Mouse (Mus musculus) cerebral cortex, adult 2 months (tissue): ENCODE measurements around the gene Adamtsl3.

Source experiments
- WGBS: fragments of 180-500 bp; shearing (Covaris S2); methylation state at CpG from one replicate; pipeline ENCODE4 v1.1.7; 2018; 5-methylcytosine and 5-hydroxymethylcytosine counted together

The Adamtsl3 gene

DNA sequence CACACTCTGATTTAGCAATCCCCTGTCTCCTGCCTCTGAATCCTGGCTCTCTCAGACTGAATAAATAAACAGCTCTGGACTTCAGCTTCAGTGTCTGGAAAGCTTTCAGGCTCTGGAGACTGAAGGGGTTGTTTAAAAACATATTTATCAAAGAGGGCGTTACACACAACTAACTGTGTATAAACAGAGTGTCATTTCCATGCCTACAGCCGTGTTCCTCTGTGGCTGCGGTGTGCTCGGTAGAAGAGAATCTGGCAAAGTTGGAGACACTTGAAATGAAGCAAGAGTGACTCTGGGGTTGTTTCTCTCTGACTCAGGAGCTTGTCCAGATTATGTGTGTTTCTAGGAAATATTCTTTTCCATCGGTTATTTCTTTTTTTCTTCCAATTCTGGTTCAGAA lies 167.0 kb downstream of the Adamtsl3 start:
- WGBS: 69% methylated on average over 5 of the region's 5 CpGs

DNA sequence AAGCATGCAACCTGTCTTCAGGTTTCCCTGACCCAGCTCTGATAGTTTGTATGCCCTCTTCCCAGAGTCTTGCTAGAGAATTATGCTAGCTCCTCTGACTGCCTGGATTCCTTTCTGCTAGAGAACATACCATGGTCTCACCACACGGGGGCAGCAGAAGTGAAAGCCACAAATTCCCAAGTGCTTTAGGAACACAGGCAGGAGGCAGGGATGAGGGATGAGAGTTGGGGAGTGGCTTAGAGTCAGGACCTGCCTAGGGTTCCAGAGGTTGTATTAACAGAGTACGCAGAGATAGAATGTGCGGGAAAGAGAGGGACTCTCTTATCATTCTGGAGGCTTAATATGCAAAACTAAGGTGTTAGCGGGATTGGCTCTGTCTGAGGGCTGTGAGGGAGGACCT lies 168.6 kb downstream of the Adamtsl3 start:
- 41% methylated on average over 4 of the region's 4 CpGs for WGBS

DNA sequence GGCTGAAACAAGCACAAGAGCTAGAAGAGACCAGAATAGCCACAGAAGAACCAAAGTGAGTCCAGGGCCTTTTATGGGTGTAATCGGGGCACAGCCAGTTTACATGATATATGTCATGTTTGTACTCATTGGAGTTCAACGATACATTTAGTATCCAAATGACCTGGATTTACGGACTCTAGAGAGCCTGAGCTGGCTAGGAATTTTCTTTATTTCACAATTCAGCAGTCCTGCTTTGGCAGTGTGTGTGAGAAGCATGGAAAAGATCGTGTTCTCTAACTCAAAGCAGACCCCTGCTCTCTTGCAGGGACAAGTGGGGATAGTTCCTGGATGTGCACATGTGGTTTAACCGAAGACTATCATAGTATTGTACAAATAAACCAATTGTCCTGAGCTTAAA lies 195.1 kb downstream of the Adamtsl3 start:
- WGBS: 88% methylated on average over 5 of the region's 5 CpGs

DNA sequence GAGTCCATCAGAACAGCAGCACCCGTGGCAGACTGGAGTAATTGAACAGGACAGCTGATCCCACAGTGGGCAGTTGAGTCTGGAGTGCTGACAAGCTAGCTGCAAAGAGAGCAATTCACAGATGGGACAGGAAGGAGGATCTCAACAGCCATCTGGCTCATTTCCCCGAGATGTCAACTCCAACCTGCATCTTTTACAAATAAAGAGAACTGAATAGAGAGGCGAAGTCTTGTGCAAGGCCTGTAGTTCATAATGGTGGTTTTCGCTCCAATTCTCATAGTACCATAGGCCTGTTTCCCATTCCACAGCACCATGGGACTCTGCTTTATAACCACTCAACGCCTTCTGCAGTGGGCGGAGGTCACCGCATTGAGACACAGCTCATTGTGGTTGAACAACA lies 195.9 kb downstream of the Adamtsl3 start:
- 86% methylated on average over 7 of the region's 7 CpGs for WGBS

DNA sequence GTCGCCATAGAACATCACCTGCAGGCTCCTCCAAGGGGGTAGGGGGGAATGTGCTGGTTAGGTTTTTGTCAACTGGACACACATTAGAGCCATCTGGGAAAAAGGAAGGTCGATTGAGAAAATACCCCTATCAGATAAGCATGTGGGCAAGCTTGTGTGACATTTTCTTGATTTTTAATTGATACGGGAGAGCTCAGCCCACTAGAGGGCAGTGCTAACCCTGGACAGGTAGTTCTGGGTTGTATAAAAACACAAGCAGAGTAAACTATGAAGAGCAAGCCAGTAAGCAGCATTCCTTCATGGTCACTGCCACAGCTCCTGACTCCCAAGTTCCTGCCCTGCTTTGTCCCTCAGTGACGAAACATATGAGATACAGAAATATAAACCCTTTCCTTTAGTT lies 197.7 kb downstream of the Adamtsl3 start:
- WGBS: 77% methylated on average over 4 of the region's 4 CpGs

DNA sequence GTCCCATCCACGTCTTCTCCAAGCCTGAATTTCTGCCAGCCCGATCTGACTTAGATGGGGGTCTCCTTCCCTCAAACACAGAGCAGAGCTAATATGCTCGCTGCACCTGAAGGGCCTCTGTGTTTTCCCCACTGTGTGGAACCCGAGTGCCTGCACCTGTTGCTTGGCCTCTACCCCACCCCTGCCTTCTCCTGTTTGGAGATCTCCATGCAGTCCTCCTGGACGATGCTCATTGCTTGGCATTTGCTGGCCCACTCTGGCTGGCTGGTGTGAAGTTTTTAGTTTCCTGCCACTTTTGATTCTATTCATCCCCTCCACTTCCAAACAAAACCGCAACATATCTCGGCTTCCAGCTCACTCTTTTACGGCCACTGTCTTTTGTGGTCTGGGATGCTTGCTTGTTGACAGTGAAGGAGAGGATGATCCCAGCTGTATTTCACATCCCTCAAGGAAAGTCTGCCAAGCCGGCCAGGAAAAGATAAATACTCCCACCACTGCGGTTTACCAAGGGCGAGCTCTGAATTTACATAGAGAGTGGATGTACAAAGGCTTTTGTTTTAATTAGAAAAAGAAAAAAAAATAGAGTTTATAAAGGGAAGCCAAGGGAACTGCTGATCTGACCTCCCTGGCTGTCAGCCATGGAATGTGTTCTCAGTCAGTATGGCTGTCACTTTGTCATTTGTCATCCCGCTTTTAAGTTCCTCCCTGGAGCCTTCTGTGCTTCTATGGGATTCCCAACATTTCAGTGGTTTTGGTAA lies 198.4 kb downstream of the Adamtsl3 start:
- WGBS: 52% methylated on average over 12 of the region's 12 CpGs

GRCm38 (mm10) chr7:82544390-82544919 lies 209.0 kb downstream of the Adamtsl3 start:
- WGBS: 90% methylated on average over 6 of the region's 6 CpGs

DNA sequence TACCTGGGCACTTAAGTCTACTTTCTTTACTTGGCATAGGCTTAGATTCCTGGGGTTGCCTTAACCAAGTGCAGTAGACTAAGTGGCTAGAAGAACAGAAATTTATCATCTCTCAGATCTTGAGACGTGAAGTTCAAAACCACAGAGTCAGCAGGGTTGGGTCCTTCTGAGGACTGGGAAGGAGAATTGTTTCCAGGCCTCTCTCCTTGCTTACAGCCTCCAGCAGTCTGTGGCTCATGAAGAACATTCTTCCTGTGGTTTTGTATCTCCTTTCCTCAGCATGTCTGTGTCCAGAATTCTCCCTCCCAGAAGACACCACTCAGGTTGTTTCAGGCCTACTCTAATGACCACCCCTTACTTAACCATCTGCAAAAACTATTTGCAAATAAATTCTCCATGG lies 216.5 kb downstream of the Adamtsl3 start:
- 93% methylated on average over 1 of the region's 1 CpGs for WGBS

DNA sequence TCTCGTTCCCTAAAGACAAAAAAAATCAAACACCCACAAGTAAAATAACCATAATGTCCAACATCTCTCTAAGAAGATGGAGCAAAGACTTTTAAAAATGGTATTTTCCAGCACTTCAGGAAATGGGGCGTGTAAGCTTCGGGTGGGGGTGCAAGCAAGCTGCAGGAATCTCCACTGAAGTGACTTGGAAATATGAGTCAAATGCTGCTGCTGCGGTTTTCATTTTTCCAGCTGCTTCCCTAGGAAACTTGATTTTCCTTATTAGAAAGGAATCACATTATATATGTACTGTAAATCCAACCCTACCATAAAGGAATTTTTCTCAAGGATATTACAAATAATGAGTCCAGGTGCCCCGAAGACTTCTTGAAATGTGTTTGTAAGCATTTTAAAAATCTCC lies 220.3 kb downstream of the Adamtsl3 start:
- 72% methylated on average over 5 of the region's 5 CpGs for WGBS

DNA sequence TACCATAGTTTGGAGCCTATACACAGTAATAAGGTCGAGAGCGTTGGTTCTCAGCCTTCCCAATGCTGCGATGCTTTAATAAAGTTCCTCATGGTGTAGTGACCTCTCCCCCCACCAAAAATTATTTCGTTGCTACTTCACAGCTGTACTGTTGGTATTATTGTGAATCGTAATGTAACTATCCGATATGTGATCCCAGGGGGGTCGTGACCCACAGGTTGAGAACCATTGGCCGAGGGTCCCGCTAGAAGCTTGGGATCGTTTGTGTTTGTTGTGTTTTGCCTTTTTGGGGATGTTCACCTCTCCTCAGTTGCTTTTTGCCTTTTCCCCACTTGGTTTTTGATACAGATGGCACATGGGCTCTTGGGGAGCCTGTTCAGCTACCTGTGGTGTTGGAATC lies 220.9 kb downstream of the Adamtsl3 start:
- WGBS: 94% methylated on average over 10 of the region's 10 CpGs

GRCm38 (mm10) chr7:82557111-82557510 lies 221.6 kb downstream of the Adamtsl3 start:
- WGBS: 46% methylated on average over 11 of the region's 11 CpGs

- WGBS: 61% methylated on average over 8 of the region's 8 CpGs
Measured at GRCm38 (mm10) chr7:82566688-82567087, 231.2 kb downstream of the Adamtsl3 start.

DNA sequence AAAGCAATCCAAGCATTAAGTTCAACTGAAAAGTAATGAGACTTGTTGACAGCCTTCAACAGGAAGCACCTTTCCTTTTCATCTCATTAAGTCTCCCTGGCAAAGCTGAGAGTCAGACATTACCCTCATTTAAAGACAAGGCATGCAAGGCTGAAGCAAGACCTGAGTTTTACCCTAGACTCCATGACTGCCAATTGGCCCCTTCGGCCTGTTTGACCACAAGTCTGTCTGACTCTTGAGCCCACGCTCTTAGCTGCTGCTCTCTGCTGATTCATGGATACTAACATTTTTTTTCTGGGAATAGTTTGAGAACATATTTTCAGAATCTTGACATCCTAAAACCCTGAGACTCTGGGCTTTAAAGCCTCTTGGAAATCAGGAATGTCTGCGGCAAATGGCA lies 232.3 kb downstream of the Adamtsl3 start:
- WGBS: 91% methylated on average over 3 of the region's 3 CpGs

DNA sequence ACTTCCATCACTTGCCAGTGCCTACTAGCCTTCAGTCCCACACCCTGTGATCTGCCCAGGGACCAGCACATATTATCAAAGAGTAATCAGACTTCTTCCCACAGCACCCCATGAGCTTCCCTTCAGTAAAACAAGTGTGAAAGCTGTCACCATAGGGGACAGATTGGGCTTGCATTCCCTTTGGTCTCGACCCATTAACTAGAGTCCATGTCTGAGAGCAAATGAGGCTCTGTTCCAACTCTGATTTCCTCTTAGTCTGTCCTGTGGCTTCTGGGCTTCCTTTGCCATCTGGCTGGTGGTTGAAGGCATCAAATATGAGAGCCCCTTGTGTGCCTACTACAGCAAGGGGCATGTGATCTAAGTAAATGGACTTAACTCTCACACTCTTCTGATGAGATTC lies 237.5 kb downstream of the Adamtsl3 start:
- WGBS: 68% methylated on average over 1 of the region's 1 CpGs

- WGBS: 96% methylated on average over 3 of the region's 3 CpGs
Measured at GRCm38 (mm10) chr7:82580007-82580406, 244.5 kb downstream of the Adamtsl3 start.

DNA sequence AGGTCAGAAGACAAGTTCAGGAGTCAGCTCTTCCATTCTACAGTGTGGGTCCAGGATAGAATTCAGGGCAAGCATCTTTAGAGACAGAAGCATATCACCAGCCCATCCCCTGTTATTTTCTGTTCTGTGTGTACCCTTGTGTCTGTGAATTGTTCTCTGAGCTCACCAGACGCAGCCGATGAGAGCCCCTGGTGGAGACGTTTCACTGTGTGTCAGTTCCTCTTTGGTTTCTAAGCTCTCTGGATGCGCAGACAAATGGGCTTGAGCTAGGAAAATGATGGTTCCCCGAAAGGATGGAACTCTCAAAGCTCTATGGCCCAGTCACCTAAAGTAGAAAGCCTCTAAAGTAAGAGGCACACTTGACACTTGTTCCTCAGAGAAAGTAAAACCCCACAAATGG lies 246.3 kb downstream of the Adamtsl3 start:
- WGBS: 83% methylated on average over 5 of the region's 5 CpGs

DNA sequence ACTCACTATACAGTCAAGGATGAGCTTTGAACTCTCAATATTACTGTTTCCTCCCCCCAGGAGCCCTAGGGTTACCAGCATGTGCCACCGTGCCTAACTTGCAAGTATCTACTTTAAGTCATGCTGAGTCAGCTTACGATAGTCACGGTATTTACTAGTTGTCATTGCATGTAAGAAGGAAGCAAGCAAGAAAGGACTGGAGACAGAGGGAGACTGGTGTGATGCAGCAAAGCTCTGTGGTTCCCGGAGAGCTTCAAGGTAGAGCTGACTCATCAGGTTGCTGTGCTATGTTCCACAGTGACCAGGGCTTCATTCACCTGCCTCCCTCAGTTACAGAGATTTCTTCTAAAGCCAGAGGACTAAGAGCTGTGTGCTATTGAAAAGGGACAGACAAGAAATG lies 247.0 kb downstream of the Adamtsl3 start:
- WGBS: 85% methylated on average over 4 of the region's 4 CpGs

DNA sequence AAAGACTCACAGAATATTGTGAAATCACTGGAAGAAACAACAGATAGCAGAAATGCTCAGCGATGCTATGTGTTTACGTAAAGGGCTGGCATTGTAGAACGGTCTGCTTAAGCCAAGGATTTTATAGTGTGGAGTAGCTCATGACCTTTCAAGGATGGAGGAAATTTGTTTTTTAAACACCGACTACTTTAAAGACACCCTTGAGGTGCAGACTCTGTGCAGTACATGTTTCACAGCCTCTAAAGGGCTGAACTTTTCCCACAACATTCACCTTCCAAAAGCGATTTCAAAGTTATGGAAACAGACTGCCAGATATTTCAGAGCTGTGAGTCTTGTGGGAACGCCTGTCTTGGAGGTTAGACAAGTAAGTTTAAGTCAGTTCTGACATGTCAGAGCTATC lies 255.4 kb downstream of the Adamtsl3 start:
- WGBS: 85% methylated on average over 6 of the region's 6 CpGs

- WGBS: 76% methylated on average over 4 of the region's 4 CpGs
Measured at GRCm38 (mm10) chr7:82602008-82602407, 266.5 kb downstream of the Adamtsl3 start.

DNA sequence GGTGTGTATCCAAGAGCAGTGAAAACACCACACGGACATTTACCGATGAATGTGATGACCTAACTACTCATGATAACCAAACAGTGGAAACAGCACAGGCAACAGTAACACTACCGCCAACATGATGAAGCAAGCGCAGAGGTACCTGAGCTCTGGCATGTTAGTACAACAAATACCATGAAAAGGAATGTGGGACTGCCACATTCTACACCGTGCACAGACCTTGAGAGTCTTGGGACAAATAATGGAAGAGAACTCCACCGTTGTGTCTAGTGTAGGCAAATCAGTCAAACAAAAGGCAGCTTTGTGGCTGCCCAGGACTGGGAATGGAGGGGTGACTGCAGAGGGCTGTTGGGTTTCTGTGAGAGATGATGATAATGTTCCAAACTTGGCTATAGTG lies 269.9 kb downstream of the Adamtsl3 start:
- WGBS: 86% methylated on average over 6 of the region's 6 CpGs

- WGBS: 77% methylated on average over 3 of the region's 3 CpGs
Measured at GRCm38 (mm10) chr7:82609629-82610028, 274.1 kb downstream of the Adamtsl3 start.

- WGBS: 48% methylated on average over 7 of the region's 7 CpGs
Measured at GRCm38 (mm10) chr7:82625342-82625741, 289.8 kb downstream of the Adamtsl3 start.

GRCm38 (mm10) chr7:82647183-82647582 lies 311.7 kb downstream of the Adamtsl3 start:
- WGBS: 88% methylated on average over 3 of the region's 3 CpGs

GRCm38 (mm10) chr7:82647909-82648308 lies 312.4 kb downstream of the Adamtsl3 start:
- 14% methylated on average over 4 of the region's 4 CpGs for WGBS
